Mouse (Mus musculus) thymus, postnatal 36 days (tissue): ENCODE measurements around the gene Adam19.

Experiments
- DNase-seq, 2 experiments: peaks; one replicate each; pipeline ENCODE4 v3.0.0; 2022; ENCODE audit warnings: mixed read lengths in 2 of 2

The Adam19 gene

DNA sequence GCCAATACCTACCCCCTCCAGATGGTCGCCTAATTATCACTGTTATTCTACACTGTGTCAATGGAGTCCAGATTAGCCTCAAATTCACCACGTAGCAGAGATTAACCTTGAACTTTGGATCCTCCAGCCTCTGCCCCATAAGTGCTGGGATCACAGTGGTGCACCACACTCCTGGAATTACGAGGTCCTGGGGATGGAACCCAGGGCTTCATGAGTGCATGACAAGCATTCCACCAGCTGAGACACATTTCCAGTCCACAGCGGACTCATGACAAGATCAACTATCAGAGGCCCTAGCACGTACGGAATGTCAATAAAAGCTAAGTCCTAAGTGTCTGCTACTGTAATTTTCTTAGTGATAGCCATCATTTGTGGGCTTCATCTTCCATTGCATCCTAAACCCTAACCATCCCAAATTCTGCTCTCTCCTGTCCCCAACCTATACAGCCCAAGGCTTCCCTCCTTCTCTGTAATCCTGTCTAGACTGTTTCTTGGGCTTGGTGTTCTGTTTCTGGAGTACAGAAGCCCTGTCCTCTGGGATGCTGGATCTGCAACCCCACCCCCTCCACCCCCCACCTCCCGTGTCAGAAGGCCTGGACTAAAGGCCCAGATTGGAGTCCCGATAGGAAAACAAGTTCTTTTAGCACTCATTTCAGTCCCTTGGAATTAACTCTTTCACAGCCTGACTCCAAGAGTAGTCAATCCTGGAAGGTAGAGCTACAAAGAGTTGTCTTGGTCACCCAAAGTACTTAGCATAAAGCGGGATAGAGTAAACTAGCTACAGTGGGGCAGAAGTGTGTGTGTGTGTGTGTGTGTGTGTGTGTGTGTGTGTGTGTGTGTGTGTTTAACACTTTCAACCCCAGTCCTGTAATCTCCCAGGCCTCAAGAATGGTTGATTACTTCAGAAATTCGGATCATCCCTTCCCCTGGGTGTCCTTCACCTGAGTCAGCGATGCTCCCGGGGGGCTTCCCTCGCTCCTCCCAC, 589 bp upstream of the Adam19 start:
- no peak for DNase-seq

- DNase-seq: no peak
Measured at GRCm38 (mm10) chr11:46056770-46057411, 1.1 kb downstream of the Adam19 start.

- DNase-seq: no peak
Measured at GRCm38 (mm10) chr11:46058011-46058410, 2.2 kb downstream of the Adam19 start.

DNA sequence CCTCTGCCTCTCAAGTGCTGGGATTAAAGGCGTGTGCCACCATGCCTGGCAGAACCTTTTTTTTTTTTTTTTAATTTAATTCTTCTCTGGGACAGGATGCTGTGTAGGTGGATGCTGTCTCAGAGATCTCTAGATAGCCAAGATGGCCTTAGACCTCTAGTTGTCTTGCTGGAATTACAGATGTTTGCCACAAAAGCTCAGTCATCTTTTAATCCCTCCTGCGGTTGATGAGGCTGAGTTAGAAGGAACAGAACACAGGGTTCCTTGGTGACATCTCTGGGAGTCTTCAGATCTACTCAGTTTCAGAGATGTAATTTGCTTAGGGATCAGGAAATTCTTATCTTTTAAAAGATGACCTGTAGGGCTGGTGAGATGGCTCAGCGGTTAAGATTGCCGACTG, 3.1 kb downstream of the Adam19 start:
- no peak for DNase-seq

- peak in 1 of 2 experiments; percentile 31 for DNase-seq
Measured at GRCm38 (mm10) chr11:46059887-46060650, 4.3 kb downstream of the Adam19 start.

- DNase-seq: no peak
Measured at GRCm38 (mm10) chr11:46060651-46061020, 4.8 kb downstream of the Adam19 start.

- no peak for DNase-seq
Measured at GRCm38 (mm10) chr11:46061776-46062445, 6.1 kb downstream of the Adam19 start.

- no peak for DNase-seq
Measured at GRCm38 (mm10) chr11:46062569-46062968, 6.8 kb downstream of the Adam19 start.

- no peak for DNase-seq
Measured at GRCm38 (mm10) chr11:46062993-46063731, 7.4 kb downstream of the Adam19 start.

DNA sequence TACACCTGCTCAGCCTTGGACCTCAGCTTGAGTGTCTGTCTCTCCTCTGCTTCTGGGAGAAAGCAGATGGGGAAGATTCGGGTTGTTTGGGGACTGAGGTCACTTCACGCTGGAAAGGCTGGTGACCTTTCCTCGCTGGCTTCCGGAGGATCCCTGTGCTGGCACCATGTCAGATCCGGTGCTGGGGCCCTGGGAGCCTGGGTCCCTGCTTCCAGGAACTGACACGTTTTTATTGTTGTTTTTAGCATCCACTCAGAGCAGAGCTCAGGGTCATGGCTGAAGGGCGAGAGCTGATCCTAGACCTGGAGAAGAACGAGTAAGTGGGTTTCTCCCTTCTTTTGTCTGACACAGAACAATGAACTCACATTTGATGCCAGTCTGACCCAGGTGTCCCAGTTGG, 9.0 kb downstream of the Adam19 start:
- no peak for DNase-seq

- DNase-seq: no peak
Measured at GRCm38 (mm10) chr11:46065201-46066011, 9.6 kb downstream of the Adam19 start.

DNA sequence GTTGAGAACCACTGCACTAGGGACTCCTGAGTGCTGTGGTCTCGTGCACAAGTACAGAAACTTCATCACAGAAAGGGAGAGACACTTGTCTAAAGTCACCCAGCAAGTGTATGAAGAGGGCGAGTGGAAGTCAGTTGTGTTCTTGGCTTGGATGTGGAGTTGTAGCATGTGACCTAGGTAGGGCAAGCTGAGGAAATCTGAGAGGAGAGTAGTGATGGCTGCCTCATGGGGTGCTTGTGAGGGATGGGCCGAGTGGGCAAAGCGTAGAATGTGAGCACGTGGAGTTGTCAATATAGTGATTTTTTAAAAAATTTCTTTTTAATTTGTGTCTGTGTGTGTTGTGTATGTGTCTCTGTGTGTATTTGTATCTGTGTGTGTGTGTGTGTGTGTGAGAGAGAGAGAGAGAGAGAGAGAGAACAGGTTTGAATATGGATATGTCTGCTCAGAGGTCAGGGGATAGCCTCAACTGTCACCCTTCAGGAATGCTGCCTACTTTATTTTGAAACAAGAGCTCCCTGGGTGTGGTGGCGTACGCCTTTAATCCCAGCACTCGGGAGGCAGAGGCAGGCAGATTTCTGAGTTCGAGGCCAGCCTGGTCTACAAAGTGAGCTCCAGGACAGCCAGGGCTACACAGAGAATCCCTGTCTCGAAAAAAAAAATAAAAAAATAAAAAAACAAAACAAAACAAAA, 11.7 kb downstream of the Adam19 start:
- DNase-seq: no peak

DNA sequence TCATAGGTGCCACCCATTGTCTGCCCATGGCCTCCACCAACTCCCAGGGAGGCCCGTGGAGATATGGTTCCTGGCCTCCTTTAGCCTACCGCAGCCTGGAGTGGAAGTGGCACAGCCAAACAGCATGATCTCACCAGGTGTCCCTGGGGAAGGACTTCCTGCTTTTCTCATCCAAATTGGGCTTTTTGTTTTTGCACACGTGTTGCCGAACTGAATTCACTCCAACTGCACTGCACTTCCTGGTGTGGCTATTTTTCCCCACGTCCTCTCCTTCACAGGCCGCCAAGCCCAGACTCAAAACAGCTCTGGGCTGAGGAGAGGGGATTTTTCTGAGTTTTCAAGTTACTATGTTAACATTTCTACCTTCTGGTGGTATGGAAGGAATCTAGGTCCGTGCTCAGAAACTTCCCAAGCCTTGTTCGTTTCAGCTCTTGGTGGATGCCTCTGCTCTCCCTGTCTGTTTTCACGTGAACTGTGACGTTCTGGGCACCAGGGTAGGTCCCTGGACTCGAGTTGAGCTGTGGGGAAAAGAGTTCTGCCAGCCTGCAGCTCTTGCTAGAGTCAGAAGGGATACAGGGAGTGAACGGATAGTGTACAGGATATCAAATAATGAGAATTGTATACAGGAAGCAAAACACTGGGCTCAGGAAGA, 13.1 kb downstream of the Adam19 start:
- no peak for DNase-seq

GRCm38 (mm10) chr11:46069408-46070003, 13.7 kb downstream of the Adam19 start:
- no peak for DNase-seq

GRCm38 (mm10) chr11:46070161-46070560, 14.4 kb downstream of the Adam19 start:
- DNase-seq: no peak

DNA sequence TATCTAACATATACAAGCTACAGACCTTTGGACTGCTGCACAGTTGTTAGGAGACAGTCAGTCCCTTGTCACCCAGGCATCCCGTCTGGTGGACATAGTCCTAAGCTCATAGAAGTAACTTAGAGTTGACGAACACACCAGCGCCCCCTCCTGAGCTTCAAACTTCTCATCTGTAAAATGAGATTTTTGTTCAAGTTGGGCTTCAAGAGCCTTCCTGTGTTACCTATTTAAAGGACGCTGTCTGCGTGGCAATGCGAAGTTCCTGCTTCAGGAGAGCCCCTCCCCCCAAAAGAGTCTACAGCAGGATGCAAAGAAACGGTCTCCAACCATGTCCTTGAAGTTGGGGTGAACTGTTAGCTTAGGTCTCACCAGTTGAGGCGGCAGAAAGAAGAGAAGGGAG, 15.0 kb downstream of the Adam19 start:
- DNase-seq: no peak

DNA sequence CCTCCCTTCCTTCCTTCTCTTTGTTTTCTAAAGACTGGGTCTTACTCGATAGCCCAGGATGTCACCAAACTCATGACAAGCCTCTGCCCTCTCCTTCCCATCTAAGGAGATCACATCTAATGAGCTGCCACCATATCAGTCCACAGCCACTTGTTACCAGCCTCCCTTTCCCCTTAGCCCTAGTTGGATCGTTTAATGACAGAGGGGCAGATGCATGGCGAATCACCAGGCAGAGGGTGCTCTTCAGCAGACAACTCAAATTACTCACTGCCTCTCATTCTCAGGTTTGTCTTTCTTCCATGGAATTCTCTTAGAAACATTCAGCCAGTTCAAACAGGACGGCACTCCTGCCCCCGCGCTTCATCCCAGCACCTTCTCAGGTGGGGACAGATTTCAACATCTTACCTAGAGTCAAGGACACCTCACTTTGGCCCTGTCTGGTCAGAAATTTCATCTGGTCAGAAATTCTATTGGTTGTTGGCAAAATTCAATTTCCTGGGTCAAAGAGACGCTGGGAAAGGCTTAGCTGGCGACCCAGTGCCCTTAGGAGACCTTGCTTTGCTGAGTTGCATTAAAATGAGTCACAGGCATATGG, 16.8 kb downstream of the Adam19 start:
- no peak for DNase-seq

- DNase-seq: no peak
Measured at GRCm38 (mm10) chr11:46073061-46073849, 17.5 kb downstream of the Adam19 start.
